18 mouse cellular contexts compared by ENCODE assay signal in genomic region chr12:102626841-102627240, GRCm38 (mm10).
DNase-seq lines count a peak whose midpoint lies in the region; ATAC-seq and TF ChIP-seq lines count a peak whose summit lies in the region.
"Had no signal": no experiment of that assay in that cellular context is flagged by ENCODE, and none has a peak within 500 bp of the region (broad histone marks: within the 10 kb centered on the region; RNA-seq: fewer than 3 reads in every experiment).

No protein-coding gene starts in this region.

- H3K9me3 ChIP-seq in midbrain, embryonic 10.5 days (replicated peaks), result no peaks in the 10 kb centered on the region
- no peaks in the 10 kb centered on the region for H3K9me3 ChIP-seq in midbrain, postnatal 0 days (ENCODE audit: low read length)
- H3K9me3 ChIP-seq: heart, embryonic 13.5 days; liver, embryonic 15.5 days; neural tube, embryonic 12.5 days had no signal

- DNase-seq in frontal cortex, postnatal 25 days (ENCODE audit: low spot score in 2 of 2), result no peak
- no peak for DNase-seq in midbrain, embryonic 10.5 days (ENCODE audit: low spot score)
- DNase-seq in midbrain, postnatal 0 days (ENCODE audit: low spot score), result no peak
- peak; percentile 3 for DNase-seq in NIH3T3 (ENCODE audit: low read depth)
- peak; percentile 36 for DNase-seq in retina, embryonic 14.5 days (ENCODE audit: low spot score)
- no peak for DNase-seq in T-cell, adult 2 months (ENCODE audit: low spot score)
- no peak for DNase-seq in right cerebral cortex, adult 2 months (ENCODE audit: low spot score in 2 of 2)
- DNase-seq: B cell, adult 2 months; cerebellum, adult 11 months; cerebellum, postnatal 14 days; heart, postnatal 36 days; kidney, adult 9 months; thymus, adult 18-20 months had no signal

- no peak overlapping the region for H3K4me3 ChIP-seq in midbrain, embryonic 10.5 days
- no peak overlapping the region for H3K4me3 ChIP-seq in midbrain, postnatal 0 days (ENCODE audit: low read depth, low read length)
- H3K4me3 ChIP-seq: heart, embryonic 13.5 days; liver, embryonic 15.5 days; neural tube, embryonic 12.5 days had no signal

- ATAC-seq in frontal cortex, adult (ENCODE audit: low TSS enrichment), result peak; percentile 39; the same call in 1 of the 2 replicates
- ATAC-seq in midbrain, postnatal 0 days (ENCODE audit: low FRiP score), result no peak
- ATAC-seq: lung, postnatal 0 days had no signal

- H3K4me1 ChIP-seq in midbrain, embryonic 10.5 days, result peaks cover 22% of the 10 kb centered on the region
- no peaks in the 10 kb centered on the region for H3K4me1 ChIP-seq in midbrain, postnatal 0 days (ENCODE audit: insufficient read depth, low read length)

- 71% methylated on average over 7 of the region's 7 CpGs for WGBS in midbrain, embryonic 10.5 days
- 54% methylated on average over 7 of the region's 7 CpGs for WGBS in midbrain, postnatal 0 days

- H3K27ac ChIP-seq in midbrain, embryonic 10.5 days (replicated peaks), result peak overlapping the region; percentile 68
- H3K27ac ChIP-seq in midbrain, postnatal 0 days (ENCODE audit: low read depth, low read length), result no peak overlapping the region
- H3K27ac ChIP-seq: heart, embryonic 13.5 days; liver, embryonic 15.5 days; neural tube, embryonic 12.5 days had no signal

- H3K36me3 ChIP-seq in midbrain, embryonic 10.5 days, result no peaks in the 10 kb centered on the region
- 0 out of 2 replicates have a peak, but pooled peaks cover 8% of the 10 kb centered on the region for H3K36me3 ChIP-seq in midbrain, postnatal 0 days (ENCODE audit: insufficient read depth, low read length)
- H3K36me3 ChIP-seq: heart, embryonic 13.5 days; liver, embryonic 15.5 days; neural tube, embryonic 12.5 days had no signal

- no peak for TF ChIP-seq CTCF in midbrain, postnatal 0 days (IDR thresholded peaks at IDR 0.05)

- H3K4me2 ChIP-seq in midbrain, postnatal 0 days (ENCODE audit: low read depth, low read length, poor library complexity, severe bottlenecking), result no peak overlapping the region
- H3K4me2 ChIP-seq: heart, embryonic 13.5 days; liver, embryonic 15.5 days; neural tube, embryonic 12.5 days had no signal

- no peaks in the 10 kb centered on the region for H3K27me3 ChIP-seq in midbrain, embryonic 10.5 days (ENCODE audit: low read depth, poor library complexity, severe bottlenecking)
- no peaks in the 10 kb centered on the region for H3K27me3 ChIP-seq in midbrain, postnatal 0 days (ENCODE audit: insufficient read depth, low read length)
- H3K27me3 ChIP-seq: heart, embryonic 13.5 days; liver, embryonic 15.5 days; neural tube, embryonic 12.5 days had no signal

- no peak overlapping the region for H3K9ac ChIP-seq in midbrain, postnatal 0 days (replicated peaks; ENCODE audit: low read length, poor library complexity, severe bottlenecking)
- H3K9ac ChIP-seq: heart, embryonic 13.5 days; liver, embryonic 15.5 days; neural tube, embryonic 12.5 days had no signal

Comparison
In these comparisons a context has a peak if more than half of its experiments do, and no peak if none do; other contexts are left out.
1. DNase-seq: peak in NIH3T3 (single experiment) and retina, embryonic 14.5 days (single experiment); none in frontal cortex, postnatal 25 days (0 of 2), midbrain, embryonic 10.5 days (single experiment), midbrain, postnatal 0 days (single experiment), T-cell, adult 2 months (single experiment) and right cerebral cortex, adult 2 months (0 of 2).